12 mouse cellular contexts compared by ENCODE assay signal in the genomic region with DNA sequence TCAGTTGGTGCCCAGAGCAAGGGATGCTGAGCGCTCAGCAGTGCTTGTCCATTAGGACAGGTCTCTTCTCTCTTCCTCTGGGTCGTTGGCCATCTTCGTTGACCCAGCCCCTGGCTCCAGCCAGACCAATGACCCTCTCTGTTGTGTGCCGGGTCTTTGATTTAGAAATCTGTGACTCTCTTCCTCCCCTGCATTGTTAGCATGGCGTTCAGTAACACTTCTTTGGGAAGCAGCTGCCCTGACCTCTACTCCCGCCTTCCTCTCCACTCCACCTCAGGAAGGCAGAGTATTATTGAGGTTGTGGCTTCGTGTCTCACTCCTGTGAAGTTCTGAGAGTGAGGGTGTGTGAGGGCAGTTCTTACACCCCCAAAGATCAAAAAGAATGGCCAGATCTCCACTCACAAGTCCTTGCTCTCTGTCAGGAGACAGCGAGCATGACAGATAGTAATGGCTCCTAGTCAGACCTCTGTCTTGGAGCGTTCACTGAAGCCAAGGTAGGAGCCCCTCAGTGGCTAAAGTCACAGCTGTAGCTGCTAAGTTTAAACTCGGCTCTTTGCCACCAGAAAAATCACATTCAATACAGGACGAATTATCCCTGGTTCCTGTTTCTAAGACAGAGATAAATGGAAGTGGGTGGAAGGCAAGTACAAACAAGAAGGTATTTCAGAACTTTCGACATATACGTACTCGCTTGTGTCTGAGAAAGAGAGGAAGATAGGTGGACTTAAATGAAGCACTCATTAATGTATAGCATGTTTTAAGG. TPM values are rescaled to one million over a fixed set of nuclear protein-coding genes. Genes with fewer than 3 reads are reported as not detected.
A peak's percentile ranks its signal among the peaks of the same experiment; 100 is the strongest.
DNase-seq lines count a peak whose midpoint lies in the region; ATAC-seq and TF ChIP-seq lines count a peak whose summit lies in the region.
"Had no signal": no experiment of that assay in that cellular context is flagged by ENCODE, and none has a peak within 500 bp of the region (broad histone marks: within the 10 kb centered on the region; RNA-seq: fewer than 3 reads in every experiment).

No protein-coding gene starts in this region.

- in situ Hi-C loops in CH12.LX (cut with MboI; ENCODE audit: low pct_ligation_motif_present, low pct_unique_long_range_greater_than_20kb, low sequenced_read_pairs) = no loop called here

- TF ChIP-seq CTCF in CH12.LX (conservative IDR thresholded peaks at IDR 0.05 in 1 of 2, IDR thresholded peaks at IDR 0.05 in 1 of 2; ENCODE audit: low read depth in 2 of 2, low read length in 2 of 2) = no peak
- TF ChIP-seq CTCF in bone marrow macrophage, adult 2 months (IDR thresholded peaks at IDR 0.05; ENCODE audit: low read depth, low read length) = no peak

- H3K27ac ChIP-seq in kidney, embryonic 16.5 days (ENCODE audit: low read length) = peak overlapping the region; percentile 21
- H3K27ac ChIP-seq in CH12.LX (ENCODE audit: insufficient read depth, low read depth) = peak overlapping the region; percentile 66
- peak overlapping the region; percentile 91 for H3K27ac ChIP-seq in bone marrow macrophage, adult 2 months (ENCODE audit: insufficient read depth, low read depth, low read length)
- peak overlapping the region; percentile 42; the same call in 1 of the 2 replicates for H3K27ac ChIP-seq in liver, embryonic 11.5 days (ENCODE audit: low read depth, low read length)
- H3K27ac ChIP-seq: liver, embryonic 15.5 days; neural tube, embryonic 12.5 days had no signal

- peaks cover 29% of the 10 kb centered on the region for H3K4me1 ChIP-seq in kidney, embryonic 16.5 days (ENCODE audit: insufficient read depth, low read length)
- peaks cover 38 to 74% of the 10 kb centered on the region in 2 experiments for H3K4me1 ChIP-seq in CH12.LX (ENCODE audit: control insufficient read depth in 1 of 2, insufficient read depth in 2 of 2)
- peaks cover 46% of the 10 kb centered on the region for H3K4me1 ChIP-seq in bone marrow macrophage, adult 2 months (ENCODE audit: control insufficient read depth, insufficient read depth, low read length)
- H3K4me1 ChIP-seq in liver, embryonic 11.5 days (replicated peaks; ENCODE audit: control insufficient read depth, insufficient read depth, low read length) = peaks cover 38% of the 10 kb centered on the region
- H3K4me1 ChIP-seq: neural tube, embryonic 12.5 days had no signal

- no peak overlapping the region for H3K4me3 ChIP-seq in kidney, embryonic 16.5 days (ENCODE audit: low read length)
- H3K4me3 ChIP-seq in CH12.LX (replicated peaks in 1 of 3; ENCODE audit: low read depth in 2 of 3, low read length in 2 of 3, poor library complexity in 1 of 3) = peak overlapping the region; percentile 10 to 70 (median 31)
- peak overlapping the region; percentile 74 for H3K4me3 ChIP-seq in bone marrow macrophage, adult 2 months (ENCODE audit: insufficient read depth, low read length)
- H3K4me3 ChIP-seq in liver, embryonic 11.5 days (ENCODE audit: low read depth, low read length) = no peak overlapping the region
- H3K4me3 ChIP-seq: liver, embryonic 15.5 days; neural tube, embryonic 12.5 days had no signal

- no peak for DNase-seq in kidney, adult 18-20 months
- no peak for DNase-seq in CH12.LX (ENCODE audit: extremely low read depth)
- no peak for DNase-seq in liver, embryonic 11.5 days (ENCODE audit: low spot score)
- DNase-seq in cerebellum, postnatal 4 days (ENCODE audit: low spot score in 2 of 2) = no peak
- DNase-seq in frontal cortex, adult 2 months (ENCODE audit: extremely low spot score in 1 of 2, low spot score in 1 of 2) = no peak
- DNase-seq in right cerebral cortex, postnatal 4 days = no peak

- H3K27me3 ChIP-seq in kidney, embryonic 16.5 days (ENCODE audit: insufficient read depth, low read length) = no peaks in the 10 kb centered on the region
- no peaks in the 10 kb centered on the region for H3K27me3 ChIP-seq in CH12.LX (replicated peaks)
- H3K27me3 ChIP-seq in liver, embryonic 11.5 days (replicated peaks; ENCODE audit: control insufficient read depth, insufficient read depth, low read length) = no peaks in the 10 kb centered on the region
- H3K27me3 ChIP-seq: liver, embryonic 15.5 days; neural tube, embryonic 12.5 days had no signal

- TF ChIP-seq EP300 in CH12.LX (IDR thresholded peaks at IDR 0.05; ENCODE audit: low read length) = no peak

- TF ChIP-seq POLR2A in CH12.LX (IDR thresholded peaks at IDR 0.05; ENCODE audit: low read depth, low read length) = no peak
- 0 out of 2 replicates have a peak, but pooled peaks have one; percentile 5 for TF ChIP-seq POLR2A in bone marrow macrophage, adult 2 months (IDR thresholded peaks at IDR 0.05; ENCODE audit: borderline replicate concordance, low read depth, low read length)

- ATAC-seq in kidney, embryonic 16.5 days (ENCODE audit: low FRiP score, low TSS enrichment) = peak; percentile 35; the same call in 1 of the 2 replicates
- no peak for ATAC-seq in liver, embryonic 11.5 days (replicated peaks; ENCODE audit: low FRiP score)

- WGBS in kidney, embryonic 16.5 days = 45% methylated on average over 14 of the region's 14 CpGs
- WGBS in liver, embryonic 11.5 days = 67% methylated on average over 14 of the region's 14 CpGs

- H3K9ac ChIP-seq in kidney, embryonic 16.5 days (replicated peaks; ENCODE audit: low read length) = no peak overlapping the region
- H3K9ac ChIP-seq in CH12.LX (ENCODE audit: insufficient read depth, low read depth) = no peak overlapping the region
- H3K9ac ChIP-seq in liver, embryonic 11.5 days (ENCODE audit: low read depth, low read length) = no peak overlapping the region
- H3K9ac ChIP-seq: liver, embryonic 15.5 days; neural tube, embryonic 12.5 days had no signal

- H3K79me2 ChIP-seq in CH12.LX (replicated peaks; ENCODE audit: control insufficient read depth, extremely low read depth, insufficient read depth, poor library complexity, severe bottlenecking) = peaks cover 3% of the 10 kb centered on the region

- no peaks in the 10 kb centered on the region for H3K9me3 ChIP-seq in kidney, embryonic 16.5 days (ENCODE audit: low read length)
- H3K9me3 ChIP-seq in CH12.LX (replicated peaks; ENCODE audit: low read length) = no peaks in the 10 kb centered on the region
- no peaks in the 10 kb centered on the region for H3K9me3 ChIP-seq in liver, embryonic 11.5 days (ENCODE audit: control insufficient read depth, low read length)
- H3K9me3 ChIP-seq: liver, embryonic 15.5 days; neural tube, embryonic 12.5 days had no signal

- H3K36me3 ChIP-seq in kidney, embryonic 16.5 days (ENCODE audit: insufficient read depth, low read length) = no peaks in the 10 kb centered on the region
- peaks cover 0 to 20% of the 10 kb centered on the region in 2 experiments for H3K36me3 ChIP-seq in CH12.LX (replicated peaks in 1 of 2; ENCODE audit: control insufficient read depth in 1 of 2, insufficient read depth in 1 of 2, low read length in 1 of 2)
- H3K36me3 ChIP-seq in liver, embryonic 11.5 days (ENCODE audit: control insufficient read depth, insufficient read depth, low read length) = no peaks in the 10 kb centered on the region
- H3K36me3 ChIP-seq: liver, embryonic 15.5 days; neural tube, embryonic 12.5 days had no signal

- H3K4me2 ChIP-seq in kidney, embryonic 16.5 days (replicated peaks; ENCODE audit: low read depth, low read length) = no peak overlapping the region
- H3K4me2 ChIP-seq in CH12.LX (ENCODE audit: insufficient read depth, low read depth, poor library complexity, severe bottlenecking) = 0 out of 2 replicates have a peak overlapping the region, but pooled peaks have one; percentile 12
- 0 out of 2 replicates have a peak overlapping the region, but pooled peaks have one; percentile 18 for H3K4me2 ChIP-seq in liver, embryonic 11.5 days
- H3K4me2 ChIP-seq: liver, embryonic 15.5 days; neural tube, embryonic 12.5 days had no signal

- dilution Hi-C loops in CH12.LX (cut with MboI; ENCODE audit: extremely low pct_ligation_motif_present, extremely low pct_unique_long_range_greater_than_20kb, low sequenced_read_pairs) = no loop called here

- TF ChIP-seq RAD21 in CH12.LX (IDR thresholded peaks at IDR 0.05; ENCODE audit: low read depth, low read length) = no peak

TF ChIP-seq in CH12.LX, 34 proteins besides CTCF, POLR2A, EP300 and RAD21:
- TF ChIP-seq MYC (IDR thresholded peaks at IDR 0.05; ENCODE audit: low read depth, low read length) (no peak), MAX (IDR thresholded peaks at IDR 0.05; ENCODE audit: low read length) (no peak), TCF12 (IDR thresholded peaks at IDR 0.05; ENCODE audit: low read depth, low read length) (no peak)
TF ChIP-seq in CH12.LX: peak in this region for 0.

RNA-seq across cellular contexts. Expression of a gene that starts 2.7 kb away (rescaled TPM):
- polyA plus RNA-seq in kidney, embryonic 16.5 days (2015; fragmentation: Nextera tagmentation; extraction: Ambion mirVana) = 4.0 and 4.9 TPM in 2 replicates
- total RNA-seq in CH12.LX (2012; rRNA removed) = 3.6 and 4.0 TPM in 2 replicates
- total RNA-seq in CH12.LX (2014; rRNA removed) = 16.2 and 16.3 TPM in 2 replicates
- polyA plus RNA-seq in CH12.LX (2012; ENCODE audit: insufficient read length, low read depth) = 8.3 and 8.7 TPM in 2 replicates
- 33.0 and 34.1 TPM in 2 replicates for polyA plus RNA-seq in bone marrow macrophage, adult 2 months (2012; ENCODE audit: insufficient read depth, insufficient read length, missing spikeins)
- 3.2 and 3.9 TPM in 2 replicates for polyA plus RNA-seq in liver, embryonic 11.5 days (2014; fragmentation: Nextera tagmentation; extraction: Ambion mirVana)
- polyA plus RNA-seq in frontal cortex, adult 2 months (2012; rRNA removed) = 1.0 and 1.6 TPM in 2 replicates

RNA-seq across cellular contexts. Expression of a gene that starts 46.7 kb away (rescaled TPM):
- polyA plus RNA-seq in kidney, embryonic 16.5 days (2015; fragmentation: Nextera tagmentation; extraction: Ambion mirVana) = not detected in 2 replicates
- total RNA-seq in CH12.LX (2012; rRNA removed) = 26.8 and 33.5 TPM in 2 replicates
- total RNA-seq in CH12.LX (2014; rRNA removed) = 32.5 and 37.0 TPM in 2 replicates
- 37.8 and 46.2 TPM in 2 replicates for polyA plus RNA-seq in CH12.LX (2012; ENCODE audit: insufficient read length, low read depth)
- 6.5 and 6.8 TPM in 2 replicates for polyA plus RNA-seq in bone marrow macrophage, adult 2 months (2012; ENCODE audit: insufficient read depth, insufficient read length, missing spikeins)
- polyA plus RNA-seq in liver, embryonic 11.5 days (2014; fragmentation: Nextera tagmentation; extraction: Ambion mirVana) = not detected in 2 replicates
- 0.08 TPM in 2 replicates for polyA plus RNA-seq in frontal cortex, adult 2 months (2012; rRNA removed)
- total RNA-seq: gastrocnemius, adult 18-20 months had no signal
- polyA plus RNA-seq: brain, embryonic 14.5 days had no signal

Comparison
In these comparisons a context has a peak if more than half of its experiments do, and no peak if none do; other contexts are left out.
1. H3K27ac ChIP-seq: peak in every context shown above with its lines; median percentile 91 in bone marrow macrophage, adult 2 months; 66 in CH12.LX; 42 in liver, embryonic 11.5 days; 21 in kidney, embryonic 16.5 days.
2. H3K4me3 ChIP-seq: peak in CH12.LX (3 of 3) and bone marrow macrophage, adult 2 months (single experiment); none in kidney, embryonic 16.5 days (single experiment) and liver, embryonic 11.5 days (single experiment).